Mouse (Mus musculus): Measurements from ENCODE around the gene Mgmt. TPM values are rescaled to one million over a fixed set of nuclear protein-coding genes. Genes with fewer than 3 reads are reported as not detected.

Mgmt gene
- polyA plus RNA-seq (2016; fragmentation: Nextera tagmentation; extraction: Ambion mirVana): 3.2 and 4.9 TPM in 2 replicates

DNA sequence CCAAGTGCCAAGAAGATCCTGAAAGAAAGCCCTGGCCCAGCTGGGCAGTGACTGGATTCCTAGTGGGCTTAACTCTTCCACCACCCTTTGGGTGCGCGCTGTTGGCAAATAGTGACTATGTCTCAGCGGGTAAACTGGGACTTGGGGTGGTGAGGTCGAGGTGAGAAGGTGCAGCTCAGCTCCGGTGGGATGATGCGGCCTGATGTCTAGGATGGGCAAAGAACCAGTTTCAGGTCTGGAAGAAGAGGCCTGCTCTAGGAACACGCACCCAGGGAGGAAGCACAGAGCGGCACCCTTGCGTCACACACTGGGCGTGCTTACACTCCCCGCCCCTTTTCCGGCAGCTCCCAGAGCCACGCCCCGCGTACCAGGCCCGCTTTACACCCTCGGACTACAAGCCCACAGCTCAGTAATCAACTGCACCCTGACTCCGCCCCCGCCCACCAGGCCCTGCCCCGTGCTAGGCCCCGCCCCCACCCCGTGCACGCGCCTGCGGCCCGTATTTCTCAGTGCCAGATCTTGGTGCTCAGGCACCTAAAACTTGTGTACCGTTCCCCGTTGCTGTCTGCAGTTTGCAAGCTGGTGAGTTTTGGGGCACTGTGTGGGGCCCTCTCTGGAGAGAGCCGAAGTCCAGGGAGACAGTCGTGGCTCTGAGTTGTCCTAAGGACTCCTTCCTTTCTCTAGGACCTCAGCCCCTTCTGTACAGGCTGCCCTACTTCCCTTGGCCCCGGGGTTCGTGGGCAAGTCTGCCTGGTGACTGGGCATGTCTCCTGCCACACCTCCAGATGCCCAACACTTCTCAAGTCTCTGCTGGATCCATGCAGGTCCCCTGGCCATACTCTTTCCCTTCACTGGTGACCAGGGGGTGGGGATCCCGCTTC is at the start of gene Mgmt:
Gene Mgmt, plus strand, starts transcription at position 509 of the 881 bp plus-strand sequence.
- no peaks in the 10 kb centered on the region for H3K9me3 ChIP-seq (replicated peaks)
- H3K36me3 ChIP-seq: no peaks in the 10 kb centered on the region
- H3K27me3 ChIP-seq (ENCODE audit: low read depth, poor library complexity, severe bottlenecking): no peaks in the 10 kb centered on the region
- 10% methylated on average over 33 of the region's 33 CpGs for WGBS
- peak within 1 kb of the TSS; percentile 84 for H3K27ac ChIP-seq (replicated peaks)
- H3K4me3 ChIP-seq: peak within 1 kb of the TSS; percentile 52
- H3K4me1 ChIP-seq: peaks cover 17% of the 10 kb centered on the region
- DNase-seq (ENCODE audit: low spot score): peak; percentile 94

GRCm38 (mm10) chr7:136844835-136845234 is 49.6 kb upstream of the Mgmt start:
- peaks cover 42% of the 10 kb centered on the region; the same call in 1 of the 2 replicates for H3K27me3 ChIP-seq (ENCODE audit: low read depth, poor library complexity, severe bottlenecking)
- peaks cover 50% of the 10 kb centered on the region for H3K4me1 ChIP-seq
- no peaks in the 10 kb centered on the region for H3K36me3 ChIP-seq
- WGBS: 80% methylated on average over 5 of the region's 5 CpGs
- DNase-seq (ENCODE audit: low spot score): no peak
- no peak overlapping the region for H3K27ac ChIP-seq (replicated peaks)
- no peak overlapping the region for H3K4me3 ChIP-seq
- no peaks in the 10 kb centered on the region for H3K9me3 ChIP-seq (replicated peaks)

DNA sequence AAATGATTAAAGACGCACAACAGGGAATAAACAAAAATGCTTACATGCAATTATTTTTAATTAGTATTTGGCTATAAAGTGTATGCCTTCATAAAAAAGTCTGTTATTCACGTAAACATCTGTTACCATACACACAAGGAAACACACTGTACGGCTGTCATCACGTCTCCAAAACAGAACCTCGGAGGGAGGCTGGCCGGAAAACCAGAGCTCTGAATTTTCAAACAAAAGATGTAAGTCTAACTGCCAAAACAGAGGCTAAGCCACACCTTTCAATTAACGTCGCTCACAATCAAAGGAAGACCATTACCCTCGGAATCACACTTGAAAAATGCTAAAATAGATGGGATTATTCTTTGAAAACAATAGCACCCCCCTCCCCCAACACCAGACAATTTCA is 49.1 kb upstream of the Mgmt start:
- Histone ChIP-seq H3K4me3 (no peak overlapping the region), H3K9me3 (replicated peaks) (no peaks in the 10 kb centered on the region), H3K4me1 (peaks cover 47% of the 10 kb centered on the region), H3K27ac (replicated peaks) (no peak overlapping the region), H3K27me3 (ENCODE audit: low read depth, poor library complexity, severe bottlenecking) (peaks cover 42% of the 10 kb centered on the region; the same call in 1 of the 2 replicates), H3K36me3 (no peaks in the 10 kb centered on the region)
- no peak for DNase-seq (ENCODE audit: low spot score)
- WGBS: 46% methylated on average over 9 of the region's 9 CpGs

DNA sequence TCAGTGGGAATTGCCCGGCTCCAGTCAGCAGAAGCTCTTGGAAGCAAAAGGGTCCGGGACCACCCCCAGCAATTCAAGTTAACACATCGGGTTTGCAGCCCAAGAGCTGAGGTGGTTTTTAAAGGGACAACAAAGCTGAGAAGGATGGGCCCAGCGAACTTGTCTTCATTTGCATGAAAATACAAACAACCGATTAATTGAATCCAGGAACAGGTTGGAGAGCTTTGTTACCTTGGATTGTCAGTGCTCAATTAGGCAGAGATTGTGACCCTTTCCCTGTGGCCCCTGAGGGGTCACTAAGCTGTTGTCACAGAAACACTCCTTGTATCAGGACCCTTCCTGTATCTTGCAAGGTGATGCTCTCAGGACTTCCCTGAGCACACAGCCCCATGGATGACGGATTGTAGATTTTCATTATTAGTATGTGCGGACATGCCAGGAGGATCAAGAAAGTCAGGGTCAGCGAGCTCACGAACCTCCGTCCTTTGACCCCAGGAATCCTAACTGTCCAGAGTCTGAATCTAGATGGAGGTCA is 48.3 kb upstream of the Mgmt start:
- Histone ChIP-seq H3K27me3 (ENCODE audit: low read depth, poor library complexity, severe bottlenecking) (peaks cover 42% of the 10 kb centered on the region; the same call in 1 of the 2 replicates), H3K9me3 (replicated peaks) (no peaks in the 10 kb centered on the region)
- 29% methylated on average over 10 of the region's 10 CpGs for WGBS

GRCm38 (mm10) chr7:136847601-136848000 is 46.8 kb upstream of the Mgmt start:
- Histone ChIP-seq H3K4me3 (no peak overlapping the region), H3K27me3 (ENCODE audit: low read depth, poor library complexity, severe bottlenecking) (peaks cover 36% of the 10 kb centered on the region; the same call in 1 of the 2 replicates), H3K9me3 (replicated peaks) (no peaks in the 10 kb centered on the region), H3K27ac (replicated peaks) (no peak overlapping the region), H3K4me1 (peaks cover 40% of the 10 kb centered on the region), H3K36me3 (no peaks in the 10 kb centered on the region)
- WGBS: 90% methylated on average over 6 of the region's 6 CpGs
- no peak for DNase-seq (ENCODE audit: low spot score)

More for the DNA sequence above, 48.3 kb upstream of the Mgmt start:
- peak; percentile 15 for DNase-seq (ENCODE audit: low spot score)
- Histone ChIP-seq H3K27ac (replicated peaks) (no peak overlapping the region), H3K4me1 (peaks cover 47% of the 10 kb centered on the region), H3K36me3 (no peaks in the 10 kb centered on the region), H3K4me3 (no peak overlapping the region)

DNA sequence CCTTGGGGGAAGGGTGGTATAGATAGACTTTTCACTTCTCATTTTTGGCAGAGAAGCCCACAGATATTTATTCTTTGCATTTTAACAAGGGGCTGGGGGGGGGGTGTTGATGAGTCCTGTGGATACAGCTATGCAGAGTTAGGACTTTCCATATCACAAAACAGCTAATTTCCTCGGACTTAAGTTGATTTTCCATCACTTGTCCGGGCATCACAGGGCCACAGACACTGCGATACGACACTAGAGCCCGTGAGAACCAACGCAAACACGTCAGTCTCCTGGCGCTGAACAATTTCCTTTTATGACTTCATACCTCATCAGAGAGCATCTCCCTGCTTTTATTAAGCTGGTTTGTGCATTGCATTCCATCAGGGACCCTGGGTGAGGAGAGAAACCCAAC is 45.7 kb upstream of the Mgmt start:
- Histone ChIP-seq H3K9me3 (replicated peaks) (no peaks in the 10 kb centered on the region), H3K27me3 (ENCODE audit: low read depth, poor library complexity, severe bottlenecking) (peaks cover 26% of the 10 kb centered on the region; the same call in 1 of the 2 replicates), H3K36me3 (no peaks in the 10 kb centered on the region), H3K4me1 (peaks cover 29% of the 10 kb centered on the region), H3K27ac (replicated peaks) (no peak overlapping the region), H3K4me3 (no peak overlapping the region)
- WGBS: 91% methylated on average over 8 of the region's 8 CpGs
- no peak for DNase-seq (ENCODE audit: low spot score)

DNA sequence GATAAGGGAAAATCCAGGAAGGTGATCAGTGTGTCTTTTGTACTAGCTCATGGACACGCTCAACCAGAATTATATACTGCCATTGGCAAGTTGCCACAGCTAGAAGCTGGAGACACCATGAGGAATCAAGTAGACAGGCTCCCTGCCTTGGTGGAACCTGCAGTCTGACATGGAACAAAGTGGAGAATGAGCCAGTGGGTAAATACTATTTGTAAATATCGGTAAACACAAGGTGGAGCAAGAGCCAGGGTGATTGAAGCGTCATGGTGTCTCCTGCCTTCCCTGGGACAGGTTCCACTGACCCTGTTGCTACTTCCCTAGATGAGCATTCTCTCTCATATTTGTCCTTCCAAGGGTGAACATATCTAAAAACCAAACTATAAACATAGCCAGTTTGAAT is 44.6 kb upstream of the Mgmt start:
- H3K27me3 ChIP-seq (ENCODE audit: low read depth, poor library complexity, severe bottlenecking): peaks cover 20% of the 10 kb centered on the region; the same call in 1 of the 2 replicates
- H3K9me3 ChIP-seq (replicated peaks): no peaks in the 10 kb centered on the region
- no peak overlapping the region for H3K27ac ChIP-seq (replicated peaks)
- H3K4me3 ChIP-seq: no peak overlapping the region
- WGBS: 87% methylated on average over 3 of the region's 3 CpGs
- H3K36me3 ChIP-seq: no peaks in the 10 kb centered on the region
- peaks cover 20% of the 10 kb centered on the region for H3K4me1 ChIP-seq
- no peak for DNase-seq (ENCODE audit: low spot score)

- Histone ChIP-seq H3K36me3 (no peaks in the 10 kb centered on the region), H3K4me1 (peaks cover 15% of the 10 kb centered on the region), H3K27ac (replicated peaks) (no peak overlapping the region), H3K9me3 (replicated peaks) (no peaks in the 10 kb centered on the region), H3K27me3 (ENCODE audit: low read depth, poor library complexity, severe bottlenecking) (peaks cover 20% of the 10 kb centered on the region; the same call in 1 of the 2 replicates), H3K4me3 (no peak overlapping the region)
- no peak for DNase-seq (ENCODE audit: low spot score)
- WGBS: 73% methylated on average over 5 of the region's 5 CpGs
Observed at GRCm38 (mm10) chr7:136850339-136850738, 44.1 kb upstream of the Mgmt start.

DNA sequence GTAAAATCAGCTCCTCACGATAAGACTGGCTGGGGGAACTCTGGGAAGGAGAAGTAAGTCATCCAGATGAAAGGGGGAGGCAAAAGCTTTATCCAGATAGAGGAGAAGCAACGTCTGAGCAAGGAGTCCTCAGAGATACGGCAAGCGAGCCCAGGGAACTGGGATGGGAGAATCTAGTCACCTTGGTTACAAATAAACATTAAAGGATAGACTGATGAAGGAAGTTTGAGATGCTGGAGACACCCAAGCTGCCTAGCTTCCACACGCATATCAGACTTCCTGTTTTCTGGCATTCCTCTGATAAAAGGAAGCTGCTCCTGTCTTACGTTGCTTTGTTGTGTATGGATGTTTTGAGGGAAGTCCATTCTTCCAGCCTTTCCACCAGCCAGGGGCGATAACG is 42.5 kb upstream of the Mgmt start:
- H3K4me1 ChIP-seq: no peaks in the 10 kb centered on the region
- no peak for DNase-seq (ENCODE audit: low spot score)
- H3K36me3 ChIP-seq: no peaks in the 10 kb centered on the region
- H3K27ac ChIP-seq (replicated peaks): no peak overlapping the region
- peaks cover 13% of the 10 kb centered on the region; the same call in 1 of the 2 replicates for H3K27me3 ChIP-seq (ENCODE audit: low read depth, poor library complexity, severe bottlenecking)
- no peak overlapping the region for H3K4me3 ChIP-seq
- no peaks in the 10 kb centered on the region for H3K9me3 ChIP-seq (replicated peaks)
- WGBS: 81% methylated on average over 8 of the region's 8 CpGs

GRCm38 (mm10) chr7:136852721-136853120 is 41.7 kb upstream of the Mgmt start:
- DNase-seq (ENCODE audit: low spot score): no peak
- WGBS: 72% methylated on average over 4 of the region's 4 CpGs
- H3K27ac ChIP-seq (replicated peaks): no peak overlapping the region
- H3K4me1 ChIP-seq: no peaks in the 10 kb centered on the region
- H3K27me3 ChIP-seq (ENCODE audit: low read depth, poor library complexity, severe bottlenecking): 0 out of 2 replicates have a peak, but pooled peaks cover 5% of the 10 kb centered on the region
- no peaks in the 10 kb centered on the region for H3K36me3 ChIP-seq
- H3K9me3 ChIP-seq (replicated peaks): no peaks in the 10 kb centered on the region
- no peak overlapping the region for H3K4me3 ChIP-seq

GRCm38 (mm10) chr7:136864677-136865463 is 29.5 kb upstream of the Mgmt start:
- H3K4me3 ChIP-seq: no peak overlapping the region
- no peaks in the 10 kb centered on the region for H3K36me3 ChIP-seq
- peaks cover 35% of the 10 kb centered on the region for H3K27me3 ChIP-seq (ENCODE audit: low read depth, poor library complexity, severe bottlenecking)
- H3K4me1 ChIP-seq: peaks cover 23% of the 10 kb centered on the region
- DNase-seq (ENCODE audit: low spot score): no peak
- no peaks in the 10 kb centered on the region for H3K9me3 ChIP-seq (replicated peaks)
- 21% methylated on average over 7 of the region's 7 CpGs for WGBS
- peak overlapping the region; percentile 57; the same call in 1 of the 2 replicates for H3K27ac ChIP-seq (replicated peaks)

DNA sequence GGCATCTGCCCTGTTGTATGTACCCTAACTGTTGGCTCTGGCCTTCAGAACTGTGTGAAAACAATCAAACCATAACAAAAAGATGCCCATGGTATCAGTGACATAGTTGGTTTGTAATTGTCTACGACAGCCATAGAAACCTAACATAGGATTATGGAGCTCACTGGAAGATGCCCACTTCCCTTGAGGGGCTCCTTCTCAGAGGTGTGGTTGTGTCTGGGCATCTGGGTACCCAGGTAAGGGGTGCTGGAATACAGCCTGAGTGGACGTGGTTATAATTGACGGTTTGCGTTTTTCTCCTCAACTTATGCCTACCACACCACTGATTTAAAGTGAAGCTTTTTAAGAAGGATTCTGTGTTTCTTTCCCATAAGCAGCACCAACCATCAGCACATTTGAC is 28.5 kb upstream of the Mgmt start:
- WGBS: 89% methylated on average over 4 of the region's 4 CpGs
- peaks cover 23% of the 10 kb centered on the region for H3K4me1 ChIP-seq
- peaks cover 40% of the 10 kb centered on the region for H3K27me3 ChIP-seq (ENCODE audit: low read depth, poor library complexity, severe bottlenecking)
- no peak overlapping the region for H3K4me3 ChIP-seq
- no peak overlapping the region for H3K27ac ChIP-seq (replicated peaks)
- H3K36me3 ChIP-seq: no peaks in the 10 kb centered on the region
- H3K9me3 ChIP-seq (replicated peaks): no peaks in the 10 kb centered on the region
- no peak for DNase-seq (ENCODE audit: low spot score)
